Mouse (Mus musculus) midbrain, embryonic 16.5 days (tissue): ENCODE data around the gene Sgcb. TPM values are rescaled to one million over a fixed set of nuclear protein-coding genes. Genes with fewer than 3 reads are reported as not detected.

Source experiments
- ATAC-seq: fragments of 200-750 bp; cut with Nextera tagmentation; 2 replicates; pipeline ENCODE4 v1.8.0; 2017; ENCODE audit warnings: moderate TSS enrichment
- H3K27ac ChIP-seq: fragments of 300-500 bp; sonication (generic); 2 replicates; pipeline ENCODE4 v1.5.1; 2014; ENCODE audit warnings: mild to moderate bottlenecking, low read length, mixed read lengths
- H3K27me3 ChIP-seq: fragments of 300-500 bp; sonication (generic); 2 replicates; pipeline ENCODE4 v1.6.1; 2014; ENCODE audit warnings: low read depth, low read length, mixed read lengths; ENCODE audit not compliant: control insufficient read depth, insufficient read depth
- H3K36me3 ChIP-seq: fragments of 300-500 bp; sonication (generic); 2 replicates; pipeline ENCODE4 v1.6.1; 2014; ENCODE audit warnings: mild to moderate bottlenecking, low read length, moderate library complexity, mixed read lengths; ENCODE audit not compliant: control insufficient read depth, insufficient read depth
- H3K4me1 ChIP-seq: fragments of 300-500 bp; sonication (generic); 2 replicates; pipeline ENCODE4 v1.6.1; 2014; ENCODE audit warnings: mild to moderate bottlenecking, low read length, mixed read lengths; ENCODE audit not compliant: control insufficient read depth, insufficient read depth
- H3K4me2 ChIP-seq: fragments of 300-500 bp; sonication (generic); 2 replicates; pipeline ENCODE4 v1.6.1; 2014; ENCODE audit warnings: mild to moderate bottlenecking, low read length, mixed read lengths
- H3K4me3 ChIP-seq: fragments of 300-500 bp; sonication (generic); 2 replicates; pipeline ENCODE4 v1.5.1; 2014; ENCODE audit warnings: low read depth, mild to moderate bottlenecking, low read length, moderate library complexity, mixed read lengths
- H3K9ac ChIP-seq: fragments of 300-500 bp; sonication (generic); 2 replicates; pipeline ENCODE4 v1.6.1; 2014; ENCODE audit warnings: low read depth, low read length, mixed read lengths
- H3K9me3 ChIP-seq: fragments of 300-500 bp; sonication (generic); replicated peaks from 2 replicates; pipeline ENCODE4 v1.6.1; 2014; ENCODE audit warnings: mild to moderate bottlenecking, low read length, mixed read lengths; ENCODE audit not compliant: control insufficient read depth, poor library complexity, severe bottlenecking
- WGBS: fragments of 180-500 bp; shearing (Covaris S2); extraction: QIAGEN DNeasy Blood & Tissue Kit; methylation state at CpG from one replicate; pipeline ENCODE4 v1.1.7; 2014; 5-methylcytosine and 5-hydroxymethylcytosine counted together
- polyA plus RNA-seq: library from polyadenylated mRNA; unstranded; fragments of >200 nt; fragmentation: Nextera tagmentation; extraction: Ambion mirVana; gene quantifications from 2 replicates; pipeline ENCODE4 v1.2.1, GENCODE M21; 2015

Sgcb gene
- polyA plus RNA-seq, 1 experiment from 2014 or later = 47.5 TPM

DNA sequence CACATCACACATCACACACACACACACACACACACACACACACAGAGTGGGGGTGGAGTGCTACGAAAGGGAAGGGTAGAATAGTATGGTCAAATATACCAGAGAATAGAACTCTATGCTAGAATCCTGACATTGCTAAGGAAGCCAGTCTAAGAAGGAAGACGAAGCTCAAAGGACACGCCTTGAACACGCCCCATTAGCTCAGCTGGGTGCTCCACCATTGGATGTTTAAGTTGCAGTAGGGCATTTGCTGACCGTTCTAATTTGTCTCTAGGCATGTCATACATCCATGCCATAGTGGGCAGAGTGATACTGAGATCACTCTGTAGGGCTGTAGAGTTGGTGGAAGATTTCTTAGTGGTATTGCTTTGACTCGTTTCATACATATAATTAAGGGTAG is 35.6 kb upstream of the Sgcb start:
- Histone ChIP-seq H3K27ac (no peak overlapping the region), H3K9ac (no peak overlapping the region), H3K36me3 (no peaks in the 10 kb centered on the region), H3K27me3 (no peaks in the 10 kb centered on the region), H3K4me1 (no peaks in the 10 kb centered on the region), H3K9me3 (no peaks in the 10 kb centered on the region), H3K4me3 (no peak overlapping the region), H3K4me2 (no peak overlapping the region)
- no peak for ATAC-seq
- 86% methylated on average over 6 of the region's 6 CpGs for WGBS

DNA sequence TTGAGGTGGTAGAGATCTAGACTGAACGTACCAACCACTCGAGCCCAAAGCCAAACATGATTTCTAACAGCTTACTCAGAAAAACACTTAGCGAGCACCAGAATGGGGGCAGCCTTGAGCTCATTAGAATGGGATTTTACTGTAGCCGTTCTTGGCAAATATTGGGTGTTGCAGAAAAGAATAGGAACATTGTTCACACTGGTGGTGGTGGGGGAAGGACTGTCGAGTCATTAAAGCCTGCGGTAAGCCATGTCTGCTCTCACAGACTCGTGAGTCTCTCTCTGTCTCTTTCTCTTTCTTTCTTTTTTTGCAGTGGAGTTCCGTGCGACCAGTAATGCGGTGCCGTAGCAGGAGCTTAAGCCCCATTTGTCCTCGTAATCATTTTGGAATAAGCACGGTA is 29.0 kb upstream of the Sgcb start:
- H3K9me3 ChIP-seq = no peaks in the 10 kb centered on the region
- ATAC-seq = no peak
- no peak overlapping the region for H3K27ac ChIP-seq
- no peaks in the 10 kb centered on the region for H3K27me3 ChIP-seq
- WGBS = 61% methylated on average over 13 of the region's 13 CpGs
- H3K4me3 ChIP-seq = no peak overlapping the region
- H3K4me1 ChIP-seq = no peaks in the 10 kb centered on the region
- H3K4me2 ChIP-seq = no peak overlapping the region
- H3K9ac ChIP-seq = no peak overlapping the region
- H3K36me3 ChIP-seq = no peaks in the 10 kb centered on the region

DNA sequence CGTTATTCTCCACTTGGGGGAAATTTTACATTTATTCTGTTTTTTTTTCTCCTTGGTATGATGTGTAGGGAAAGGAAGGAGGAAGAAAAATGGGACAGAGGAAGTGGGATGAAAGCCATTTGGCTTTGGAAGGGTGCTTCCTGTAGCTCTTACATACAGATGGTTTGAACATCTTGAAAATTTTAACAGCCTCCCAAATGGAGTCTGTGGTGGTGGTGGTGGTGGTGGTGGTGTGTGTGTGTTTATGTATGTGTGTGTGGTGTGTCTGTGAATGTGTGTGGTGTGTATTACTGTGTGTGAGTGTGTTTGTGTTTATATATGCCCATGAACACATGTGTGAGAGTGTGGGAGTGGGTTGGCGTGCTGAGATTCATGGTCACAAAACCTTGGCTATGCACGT is 28.0 kb upstream of the Sgcb start:
- Histone ChIP-seq H3K4me3 (no peak overlapping the region), H3K9ac (no peak overlapping the region), H3K4me1 (no peaks in the 10 kb centered on the region), H3K27me3 (no peaks in the 10 kb centered on the region), H3K27ac (no peak overlapping the region), H3K9me3 (no peaks in the 10 kb centered on the region), H3K4me2 (no peak overlapping the region), H3K36me3 (no peaks in the 10 kb centered on the region)
- WGBS = 87% methylated on average over 3 of the region's 3 CpGs
- no peak for ATAC-seq

DNA sequence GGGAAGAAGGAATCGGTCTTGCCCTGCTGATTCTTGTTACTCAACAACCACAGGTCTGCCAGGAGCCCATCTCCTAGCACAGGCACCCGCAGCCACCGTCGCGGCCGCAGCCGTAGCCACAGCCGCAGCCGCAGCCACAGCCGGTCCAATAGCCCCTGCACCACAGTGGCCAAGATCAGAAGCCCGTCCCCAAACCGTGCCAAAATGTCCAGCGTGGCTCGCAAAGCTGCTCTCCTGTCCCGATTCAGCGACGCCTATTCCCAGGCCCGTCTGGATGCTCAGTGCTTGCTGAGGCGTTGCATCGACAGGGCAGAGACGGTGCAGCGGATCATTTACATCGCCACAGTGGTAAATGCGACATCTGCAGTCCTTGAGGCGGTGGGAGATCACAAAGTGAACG is 21.8 kb upstream of the Sgcb start:
- Histone ChIP-seq H3K27me3 (0 out of 2 replicates have a peak, but pooled peaks cover 2% of the 10 kb centered on the region), H3K4me2 (peak overlapping the region; percentile 45), H3K27ac (no peak overlapping the region), H3K4me1 (no peaks in the 10 kb centered on the region), H3K4me3 (no peak overlapping the region; the same call in 1 of the 2 replicates), H3K36me3 (no peaks in the 10 kb centered on the region), H3K9me3 (no peaks in the 10 kb centered on the region), H3K9ac (no peak overlapping the region)
- no peak for ATAC-seq
- WGBS = 48% methylated on average over 26 of the region's 26 CpGs

- no peak overlapping the region for H3K27ac ChIP-seq
- H3K4me2 ChIP-seq = no peak overlapping the region
- 0 out of 2 replicates have a peak, but pooled peaks cover 2% of the 10 kb centered on the region for H3K27me3 ChIP-seq
- H3K9ac ChIP-seq = no peak overlapping the region
- no peaks in the 10 kb centered on the region for H3K9me3 ChIP-seq
- H3K4me1 ChIP-seq = no peaks in the 10 kb centered on the region
- H3K36me3 ChIP-seq = no peaks in the 10 kb centered on the region
- no peak overlapping the region for H3K4me3 ChIP-seq
- ATAC-seq = no peak
- 86% methylated on average over 2 of the region's 2 CpGs for WGBS
Measured at GRCm38 (mm10) chr5:73667877-73668276, 20.3 kb upstream of the Sgcb start.

- Histone ChIP-seq H3K9me3 (no peaks in the 10 kb centered on the region), H3K4me1 (no peaks in the 10 kb centered on the region), H3K27ac (no peak overlapping the region), H3K4me3 (no peak overlapping the region), H3K9ac (no peak overlapping the region), H3K4me2 (no peak overlapping the region), H3K36me3 (no peaks in the 10 kb centered on the region), H3K27me3 (0 out of 2 replicates have a peak, but pooled peaks cover 2% of the 10 kb centered on the region)
- 88% methylated on average over 2 of the region's 2 CpGs for WGBS
- ATAC-seq = no peak
Measured at GRCm38 (mm10) chr5:73666695-73667094, 19.1 kb upstream of the Sgcb start.

DNA sequence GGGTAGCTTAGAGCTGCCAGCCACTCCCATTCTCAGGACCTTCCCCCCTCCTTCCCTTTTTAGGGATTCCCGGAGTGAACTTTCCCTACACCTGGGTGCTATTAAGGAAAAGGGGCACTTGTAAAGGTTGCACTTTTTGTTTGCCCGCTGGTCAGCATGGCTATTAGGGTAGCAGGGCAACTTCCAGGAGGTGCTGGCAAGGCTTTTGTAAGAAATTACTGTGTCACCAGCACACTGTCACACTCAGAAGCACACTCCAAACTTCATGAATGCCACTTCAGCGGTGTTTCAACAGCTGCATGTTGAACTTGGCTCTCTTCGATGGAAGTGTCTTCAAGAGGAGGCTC is 4.2 kb upstream of the Sgcb start:
- Histone ChIP-seq H3K36me3 (no peaks in the 10 kb centered on the region), H3K9ac (no peak overlapping the region), H3K27me3 (peaks cover 32% of the 10 kb centered on the region), H3K4me1 (peaks cover 14% of the 10 kb centered on the region), H3K4me2 (peak overlapping the region; percentile 77), H3K4me3 (peak overlapping the region; percentile 40; the same call in 1 of the 2 replicates), H3K27ac (no peak overlapping the region), H3K9me3 (no peaks in the 10 kb centered on the region)
- 3% methylated on average over 4 of the region's 4 CpGs for WGBS
- no peak for ATAC-seq

- H3K9ac ChIP-seq = peak within 1 kb of the TSS; percentile 43
- peak within 1 kb of the TSS; percentile 40 for H3K4me3 ChIP-seq
- H3K9me3 ChIP-seq = no peaks in the 10 kb centered on the region
- H3K27me3 ChIP-seq = peaks cover 32% of the 10 kb centered on the region
- H3K27ac ChIP-seq = no peak within 1 kb of the TSS
- under 1% methylated on average over 57 of the region's 57 CpGs for WGBS
- H3K4me2 ChIP-seq = peak within 1 kb of the TSS; percentile 77
- peaks cover 19% of the 10 kb centered on the region for H3K4me1 ChIP-seq
- no peak for ATAC-seq
- H3K36me3 ChIP-seq = no peaks in the 10 kb centered on the region
Measured at GRCm38 (mm10) chr5:73651061-73651854, 3.7 kb upstream of the Sgcb start, which contains the start of gene Spata18. Gene Spata18 (plus strand): TSS chr5:73651379.

GRCm38 (mm10) chr5:73650365-73650964 is 2.9 kb upstream of the Sgcb start:
- under 1% methylated on average over 15 of the region's 15 CpGs for WGBS
- peaks cover 19% of the 10 kb centered on the region for H3K4me1 ChIP-seq
- no peak for ATAC-seq
- peak overlapping the region; percentile 77 for H3K4me2 ChIP-seq
- H3K27ac ChIP-seq = no peak overlapping the region
- no peaks in the 10 kb centered on the region for H3K9me3 ChIP-seq
- peaks cover 32% of the 10 kb centered on the region for H3K27me3 ChIP-seq
- peak overlapping the region; percentile 40 for H3K4me3 ChIP-seq
- H3K9ac ChIP-seq = no peak overlapping the region
- H3K36me3 ChIP-seq = no peaks in the 10 kb centered on the region
